Mouse (Mus musculus) testis, adult 2 months (tissue): ENCODE results near the gene Pdcd1. TPM values are rescaled to one million over a fixed set of nuclear protein-coding genes. Genes with fewer than 3 reads are reported as not detected.

Source experiments
- H3K27ac ChIP-seq: fragments of 200-500 bp; 2 replicates; pipeline ENCODE4 v1.5.1; 2012; ENCODE audit warnings: low read depth, low read length; ENCODE audit not compliant: control insufficient read depth, insufficient read depth
- H3K27me3 ChIP-seq: fragments of 200-500 bp; 2 replicates; pipeline ENCODE4 v1.6.1; 2012; ENCODE audit warnings: mild to moderate bottlenecking, low read length, moderate library complexity; ENCODE audit not compliant: control insufficient read depth, insufficient read depth
- H3K36me3 ChIP-seq: fragments of 200-500 bp; 2 replicates; pipeline ENCODE4 v1.6.1; 2012; ENCODE audit warnings: mild to moderate bottlenecking, low read length; ENCODE audit not compliant: control insufficient read depth, insufficient read depth
- H3K4me1 ChIP-seq: fragments of 200-500 bp; 2 replicates; pipeline ENCODE4 v1.6.1; 2012; ENCODE audit warnings: low read length; ENCODE audit not compliant: control insufficient read depth, insufficient read depth
- H3K4me3 ChIP-seq: fragments of 200-500 bp; 2 replicates; pipeline ENCODE4 v1.5.1; 2012; ENCODE audit warnings: low read depth, mild to moderate bottlenecking, low read length, moderate library complexity, mixed read lengths; ENCODE audit not compliant: control insufficient read depth
- CTCF ChIP-seq: fragments of 200-500 bp; IDR thresholded peaks from 2 replicates; pipeline ENCODE4 v1.5.1; 2012; ENCODE audit warnings: low read depth, mild to moderate bottlenecking, inconsistent platforms, low read length, moderate library complexity; ENCODE audit not compliant: control insufficient read depth, insufficient read depth, insufficient replicate concordance
- POLR2A ChIP-seq: fragments of 200-500 bp; IDR thresholded peaks from 2 replicates; pipeline ENCODE4 v1.6.1; 2012; ENCODE audit warnings: low read depth, mild to moderate bottlenecking, inconsistent platforms, low read length, moderate library complexity; ENCODE audit not compliant: control insufficient read depth
- polyA plus RNA-seq: library from polyadenylated mRNA; depleted of rRNA; stranded (reverse); fragments of >200 nt; gene quantifications from 2 replicates; pipeline ENCODE4 v1.2.3, GENCODE M21; 2012; rRNA removed

Gene Pdcd1
- polyA plus RNA-seq = not detected in 2 replicates

DNA sequence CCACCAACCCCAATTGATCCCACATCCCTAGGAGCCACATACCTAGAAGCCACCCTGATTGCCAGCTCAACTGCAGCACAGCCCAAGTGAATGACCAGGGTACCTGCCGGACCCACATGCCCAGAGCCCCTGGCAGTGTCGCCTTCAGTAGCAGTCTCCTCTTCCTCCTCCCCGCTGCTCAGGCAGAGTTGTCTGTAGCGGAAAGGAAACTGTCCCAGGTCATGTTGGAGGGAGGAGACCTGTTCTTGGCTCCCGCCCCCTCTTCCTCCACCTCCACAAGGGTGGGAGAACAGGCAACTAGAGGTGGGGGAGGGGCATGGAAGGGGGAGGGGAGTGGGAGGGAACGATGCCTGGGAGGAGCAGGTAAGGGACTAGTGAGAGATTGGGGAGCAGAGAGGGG lies at the start of gene Pdcd1:
Pdcd1 (minus strand) TSS at position 181 of the 400 bp plus-strand sequence.
- Histone ChIP-seq H3K27me3 (no peaks in the 10 kb centered on the region), H3K4me1 (peaks cover 7% of the 10 kb centered on the region), H3K4me3 (no peak within 1 kb of the TSS), H3K27ac (no peak within 1 kb of the TSS), H3K36me3 (no peaks in the 10 kb centered on the region)
- TF ChIP-seq POLR2A = no peak
- TF ChIP-seq CTCF = no peak

DNA sequence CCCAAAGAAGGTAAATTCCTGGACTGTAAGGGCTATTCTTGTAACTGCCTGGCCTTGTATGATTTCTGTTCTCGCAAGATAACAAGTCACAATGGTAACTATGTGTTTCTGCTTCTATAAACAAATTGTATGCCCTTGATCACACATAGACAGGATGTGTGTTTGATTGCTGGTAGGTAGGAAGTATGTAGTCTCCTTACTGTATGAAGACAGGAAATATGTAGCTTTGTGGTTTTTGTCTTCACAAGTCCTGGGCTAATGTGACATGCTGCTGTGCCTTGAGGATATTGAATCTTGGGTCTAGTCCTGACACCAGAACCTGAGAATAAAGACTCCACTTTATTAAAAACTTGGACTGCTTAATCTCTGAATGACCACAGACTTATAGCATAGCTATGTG lies 39.4 kb upstream of the Pdcd1 start:
- Histone ChIP-seq H3K27ac (no peak overlapping the region), H3K4me1 (no peaks in the 10 kb centered on the region), H3K36me3 (no peaks in the 10 kb centered on the region), H3K27me3 (no peaks in the 10 kb centered on the region), H3K4me3 (no peak overlapping the region)
- TF ChIP-seq CTCF (no peak), POLR2A (no peak)

DNA sequence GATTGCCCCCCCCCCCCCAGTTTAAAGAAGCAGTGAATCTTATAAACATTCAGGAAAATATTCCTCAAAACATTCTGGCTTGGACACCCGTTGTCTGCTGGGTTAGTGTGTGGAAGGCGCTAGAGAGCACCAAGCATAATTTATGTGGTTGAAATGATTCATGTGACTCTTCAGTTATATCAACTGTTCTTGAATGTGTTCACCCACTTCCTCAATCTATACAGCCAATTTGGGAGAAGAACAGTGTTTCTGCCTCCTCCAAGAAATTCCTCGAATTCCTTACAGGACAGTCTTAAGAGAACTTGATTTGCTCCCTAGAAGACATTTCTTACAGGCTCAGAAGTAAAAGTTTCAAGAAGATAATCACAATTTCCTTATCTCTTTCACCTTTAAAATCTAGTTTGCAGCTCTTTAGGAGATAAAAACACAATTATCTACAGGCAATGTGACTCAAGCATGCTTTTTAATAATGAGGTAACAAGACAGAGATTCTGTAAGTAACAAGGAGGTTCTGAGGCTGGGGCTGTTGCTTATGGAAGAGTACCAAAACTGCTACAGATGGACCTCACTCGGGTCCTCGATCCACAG lies 34.1 kb upstream of the Pdcd1 start:
- H3K27ac ChIP-seq = no peak overlapping the region
- no peak overlapping the region for H3K4me3 ChIP-seq
- no peak for TF ChIP-seq POLR2A
- no peak for TF ChIP-seq CTCF
- peaks cover under 1% of the 10 kb centered on the region; the same call in 1 of the 2 replicates for H3K4me1 ChIP-seq
- H3K36me3 ChIP-seq = no peaks in the 10 kb centered on the region
- H3K27me3 ChIP-seq = no peaks in the 10 kb centered on the region

DNA sequence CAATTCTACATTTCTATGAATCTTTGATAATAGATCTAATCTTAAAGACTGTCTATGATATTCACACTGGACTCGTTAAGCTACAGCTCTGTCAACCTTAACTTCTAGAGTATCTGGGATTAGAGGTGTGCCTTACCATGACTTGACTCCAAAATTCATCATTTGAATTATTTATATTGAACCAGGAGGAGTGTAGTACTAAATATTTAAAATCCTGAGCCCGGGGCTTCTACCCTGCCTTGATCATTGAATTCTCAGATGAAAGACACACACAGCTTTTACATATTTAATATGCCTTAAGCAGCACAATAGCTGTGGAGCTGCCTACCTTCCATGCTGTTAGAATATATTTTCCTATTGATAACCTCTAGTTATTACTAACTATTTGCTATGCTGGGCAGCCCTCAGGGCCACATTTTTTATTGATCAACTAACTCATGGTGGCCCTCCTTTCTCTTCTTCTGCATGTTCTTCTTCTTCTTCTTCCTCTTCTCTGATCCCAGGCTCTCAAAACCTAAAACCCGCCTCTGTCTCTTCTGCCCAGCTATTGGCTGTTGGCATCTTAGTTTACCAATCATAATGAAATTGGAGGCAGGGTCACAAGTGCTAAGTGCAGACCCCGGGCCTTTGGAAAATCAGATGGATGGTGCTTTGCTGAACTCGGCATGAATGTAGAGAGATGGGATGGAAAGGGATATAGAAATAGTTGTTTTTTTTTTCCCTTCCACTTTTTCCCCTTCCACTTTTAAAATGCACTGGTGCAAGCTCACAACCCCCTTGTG lies 33.2 kb upstream of the Pdcd1 start:
- H3K36me3 ChIP-seq = no peaks in the 10 kb centered on the region
- H3K27me3 ChIP-seq = no peaks in the 10 kb centered on the region
- H3K27ac ChIP-seq = no peak overlapping the region
- peaks cover 4% of the 10 kb centered on the region for H3K4me1 ChIP-seq
- TF ChIP-seq POLR2A (no peak), CTCF (no peak)
- no peak overlapping the region for H3K4me3 ChIP-seq

DNA sequence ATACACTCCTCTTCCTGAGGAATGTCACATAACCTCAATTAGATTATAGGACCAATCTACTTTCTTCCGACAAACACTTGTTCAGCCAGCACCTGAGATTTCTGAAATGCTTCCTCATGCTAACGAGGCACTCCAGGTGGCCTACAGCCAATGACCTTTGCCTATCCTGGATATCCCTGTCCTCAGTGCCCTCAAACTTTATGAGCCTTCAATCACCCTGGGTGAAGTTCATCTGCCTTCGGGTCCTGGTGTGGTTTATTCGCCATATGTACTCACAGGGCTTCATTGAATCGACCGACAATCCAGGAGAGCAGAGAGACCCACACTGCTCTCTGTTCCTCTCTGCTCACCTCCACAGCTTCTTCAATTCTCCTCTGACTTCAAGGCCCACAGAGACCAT lies 29.4 kb upstream of the Pdcd1 start:
- Histone ChIP-seq H3K4me1 (peaks cover 5% of the 10 kb centered on the region), H3K27ac (no peak overlapping the region), H3K36me3 (no peaks in the 10 kb centered on the region), H3K4me3 (no peak overlapping the region), H3K27me3 (no peaks in the 10 kb centered on the region)
- TF ChIP-seq CTCF (no peak), POLR2A (no peak)

DNA sequence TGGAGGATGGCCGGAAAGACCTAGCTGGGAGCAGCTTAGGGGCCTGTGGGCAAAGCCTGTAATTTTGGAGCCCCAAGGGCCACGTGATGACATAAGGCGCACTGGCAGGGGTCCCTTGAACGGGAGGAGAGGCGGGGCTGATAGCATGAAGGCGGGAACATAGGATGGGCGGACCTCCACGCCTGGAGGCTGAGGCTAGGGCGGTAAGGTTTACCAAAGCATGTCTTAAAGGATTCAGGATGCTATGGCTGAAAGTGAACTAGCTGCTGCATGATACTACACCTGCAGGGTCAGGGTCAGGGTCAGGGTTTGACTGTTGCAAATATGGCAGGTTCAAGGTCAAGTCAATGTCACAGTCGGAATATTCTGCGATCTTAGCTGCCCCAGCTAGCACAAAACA lies 28.8 kb upstream of the Pdcd1 start:
- Histone ChIP-seq H3K4me1 (peaks cover 5% of the 10 kb centered on the region), H3K4me3 (no peak overlapping the region), H3K27me3 (no peaks in the 10 kb centered on the region), H3K36me3 (no peaks in the 10 kb centered on the region), H3K27ac (no peak overlapping the region)
- no peak for TF ChIP-seq POLR2A
- no peak for TF ChIP-seq CTCF

DNA sequence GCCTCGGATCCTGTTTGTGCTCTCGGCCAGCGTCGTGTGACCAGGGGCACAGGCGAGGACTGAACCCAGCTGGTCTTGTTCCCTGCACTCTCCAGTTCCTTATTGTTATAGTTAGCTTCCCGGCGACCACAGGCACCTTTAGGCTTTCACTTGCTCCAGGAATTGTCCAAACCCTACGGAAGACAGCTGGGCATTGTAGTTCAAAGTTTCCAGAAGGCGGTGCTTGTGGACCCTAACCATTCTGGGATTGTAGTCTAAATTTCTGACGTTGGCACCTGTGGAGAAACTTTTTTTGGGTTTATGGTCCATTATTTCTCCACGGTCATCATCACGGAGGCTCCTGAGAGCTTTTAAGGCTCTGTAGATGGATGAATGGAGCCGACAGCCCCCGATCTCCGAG lies 28.4 kb upstream of the Pdcd1 start:
- Histone ChIP-seq H3K4me1 (peaks cover 5% of the 10 kb centered on the region), H3K27me3 (no peaks in the 10 kb centered on the region), H3K27ac (no peak overlapping the region), H3K36me3 (no peaks in the 10 kb centered on the region), H3K4me3 (no peak overlapping the region)
- TF ChIP-seq CTCF (no peak), POLR2A (no peak)
